Mouse (Mus musculus) MEL (cell line): ENCODE results near the gene Tnfrsf19. TPM values are rescaled to one million over a fixed set of nuclear protein-coding genes. Genes with fewer than 3 reads are reported as not detected.

Experiments
- DNase-seq: peaks from one replicate; pipeline ENCODE4 v3.0.0; 2011; ENCODE audit warnings: low read depth, low spot score
- H3K27ac ChIP-seq: 2 replicates; pipeline ENCODE4 v1.5.1; 2012; ENCODE audit warnings: low read depth, mild to moderate bottlenecking, control low read depth, low read length, moderate library complexity; ENCODE audit not compliant: control insufficient read depth
- H3K27me3 ChIP-seq, 2 experiments: fragments of 150-350 bp in 1 of 2; sonication (generic) in 1 of 2; 2 replicates each; pipeline ENCODE4 v1.6.1; 2012; ENCODE audit warnings: low read length in 2 of 2, mild to moderate bottlenecking in 2 of 2, improper control_type of control experiment in 1 of 2, moderate library complexity in 1 of 2; ENCODE audit not compliant: insufficient read depth in 2 of 2, control insufficient read depth in 1 of 2
- H3K36me3 ChIP-seq, 2 experiments: 2 replicates each; pipeline ENCODE4 v1.6.1; 2012 to 2014; ENCODE audit warnings: low read length in 2 of 2, improper control_type of control experiment in 1 of 2, inconsistent platforms in 1 of 2, mild to moderate bottlenecking in 1 of 2; ENCODE audit not compliant: insufficient read depth in 2 of 2, control insufficient read depth in 1 of 2
- H3K4me1 ChIP-seq, 2 experiments: fragments of 150-350 bp in 1 of 2; sonication (generic) in 1 of 2; 2 replicates each; pipeline ENCODE4 v1.6.1; 2012; ENCODE audit warnings: low read length in 2 of 2, improper control_type of control experiment in 1 of 2, mild to moderate bottlenecking in 1 of 2; ENCODE audit not compliant: insufficient read depth in 2 of 2, control insufficient read depth in 1 of 2
- H3K4me3 ChIP-seq, 2 experiments: fragments of 150-350 bp in 1 of 2; sonication (generic) in 1 of 2; 2 replicates each; pipeline ENCODE4 v1.5.1; 2012; ENCODE audit warnings: low read depth in 2 of 2, low read length in 2 of 2, mild to moderate bottlenecking in 2 of 2, moderate library complexity in 2 of 2, control low read depth in 1 of 2, improper control_type of control experiment in 1 of 2; ENCODE audit not compliant: control insufficient read depth in 1 of 2, insufficient read depth in 1 of 2
- H3K79me2 ChIP-seq: 2 replicates; pipeline ENCODE4 v1.6.1; 2012; ENCODE audit warnings: mild to moderate bottlenecking, low read length, moderate library complexity; ENCODE audit not compliant: control insufficient read depth, poor library complexity, insufficient read depth
- H3K9ac ChIP-seq: 2 replicates; pipeline ENCODE4 v1.6.1; 2012; ENCODE audit warnings: low read depth, mild to moderate bottlenecking, control low read depth, low read length, moderate library complexity; ENCODE audit not compliant: control insufficient read depth, poor library complexity, severe bottlenecking
- H3K9me3 ChIP-seq: fragments of 150-350 bp; sonication (generic); replicated peaks from 2 replicates; pipeline ENCODE4 v1.6.1; 2012; ENCODE audit warnings: mild to moderate bottlenecking, low read length, improper control_type of control experiment, moderate library complexity; ENCODE audit not compliant: insufficient read depth
- BHLHE40 ChIP-seq: IDR thresholded peaks from 2 replicates; pipeline ENCODE4 v1.6.1; 2012; ENCODE audit warnings: low read depth, mild to moderate bottlenecking, inconsistent platforms, low read length, improper control_type of control experiment, borderline replicate concordance
- CHD1 ChIP-seq: IDR thresholded peaks from 2 replicates; pipeline ENCODE4 v1.6.1; 2012; ENCODE audit warnings: low read depth, mild to moderate bottlenecking, inconsistent platforms, low read length, improper control_type of control experiment
- CHD2 ChIP-seq: IDR thresholded peaks from 2 replicates; pipeline ENCODE4 v1.6.1; 2011; ENCODE audit warnings: low read length, improper control_type of control experiment
- CTCF ChIP-seq, 3 experiments: IDR thresholded peaks in 2 of 3; conservative IDR thresholded peaks in 1 of 3; 2 replicates each; pipeline ENCODE4 v1.5.1; 2011 to 2012; ENCODE audit warnings: low read length in 3 of 3, low read depth in 2 of 3, mild to moderate bottlenecking in 2 of 3, improper control_type of control experiment in 1 of 3, inconsistent platforms in 1 of 3, mixed read lengths in 1 of 3, moderate library complexity in 1 of 3; ENCODE audit not compliant: control insufficient read depth in 1 of 3, insufficient read depth in 1 of 3, poor library complexity in 1 of 3, severe bottlenecking in 1 of 3
- E2F4 ChIP-seq: IDR thresholded peaks from 2 replicates; pipeline ENCODE4 v1.6.1; 2011; ENCODE audit warnings: low read depth, low read length, improper control_type of control experiment, borderline replicate concordance
- EP300 ChIP-seq, 2 experiments: IDR thresholded peaks; 2 replicates each; pipeline ENCODE4 v1.6.1; 2011; ENCODE audit warnings: improper control_type of control experiment in 2 of 2, low read length in 2 of 2, low read depth in 1 of 2, mild to moderate bottlenecking in 1 of 2
- KAT2A ChIP-seq: conservative IDR thresholded peaks from 2 replicates; pipeline ENCODE4 v1.6.1; 2012; ENCODE audit warnings: low read depth, low read length, improper control_type of control experiment, inconsistent platforms
- MAFK ChIP-seq: IDR thresholded peaks from 2 replicates; pipeline ENCODE4 v1.6.1; 2011; ENCODE audit warnings: low read depth, mild to moderate bottlenecking, low read length, improper control_type of control experiment, borderline replicate concordance
- MAX ChIP-seq: IDR thresholded peaks from 2 replicates; pipeline ENCODE4 v1.6.1; 2011; ENCODE audit warnings: low read length, improper control_type of control experiment
- MXI1 ChIP-seq: IDR thresholded peaks from 2 replicates; pipeline ENCODE4 v1.6.1; 2011; ENCODE audit warnings: mild to moderate bottlenecking, low read depth, low read length, improper control_type of control experiment
- MYB ChIP-seq: IDR thresholded peaks from 2 replicates; pipeline ENCODE4 v1.6.1; 2011; ENCODE audit warnings: mild to moderate bottlenecking, low read depth, low read length, improper control_type of control experiment
- POLR2AphosphoS2 ChIP-seq: IDR thresholded peaks from 2 replicates; pipeline ENCODE4 v1.6.1; 2011; ENCODE audit warnings: low read length, improper control_type of control experiment
- RCOR1 ChIP-seq: IDR thresholded peaks from 2 replicates; pipeline ENCODE4 v1.6.1; 2012; ENCODE audit warnings: low read depth, mild to moderate bottlenecking, inconsistent platforms, low read length, improper control_type of control experiment
- SIN3A ChIP-seq: IDR thresholded peaks from 2 replicates; pipeline ENCODE4 v1.6.1; 2012; ENCODE audit warnings: low read length, improper control_type of control experiment, inconsistent platforms
- SMC3 ChIP-seq: IDR thresholded peaks from 2 replicates; pipeline ENCODE4 v1.6.1; 2011; ENCODE audit warnings: low read depth, low read length, improper control_type of control experiment
- UBTF ChIP-seq: IDR thresholded peaks from 2 replicates; pipeline ENCODE4 v1.6.1; 2012; ENCODE audit warnings: low read depth, mild to moderate bottlenecking, inconsistent platforms, low read length, improper control_type of control experiment, moderate library complexity, borderline replicate concordance; ENCODE audit not compliant: insufficient read depth
- USF1 ChIP-seq: IDR thresholded peaks from 2 replicates; pipeline ENCODE4 v1.6.1; 2014; ENCODE audit warnings: low read depth, mild to moderate bottlenecking, inconsistent platforms, low read length, improper control_type of control experiment, moderate library complexity
- USF2 ChIP-seq, 2 experiments: IDR thresholded peaks; 2 replicates each; pipeline ENCODE4 v1.6.1; 2011 to 2012; ENCODE audit warnings: improper control_type of control experiment in 2 of 2, low read length in 2 of 2, borderline replicate concordance in 1 of 2, inconsistent platforms in 1 of 2, low read depth in 1 of 2, mild to moderate bottlenecking in 1 of 2; ENCODE audit not compliant: insufficient read depth in 1 of 2
- ZKSCAN1 ChIP-seq: IDR thresholded peaks from 2 replicates; pipeline ENCODE4 v1.6.1; 2012; ENCODE audit warnings: low read depth, mild to moderate bottlenecking, inconsistent platforms, low read length, improper control_type of control experiment, moderate library complexity
- ZMIZ1 ChIP-seq: IDR thresholded peaks from 2 replicates; pipeline ENCODE4 v1.6.1; 2012; ENCODE audit warnings: low read depth, mild to moderate bottlenecking, inconsistent platforms, low read length, improper control_type of control experiment, moderate library complexity
- ZNF384 ChIP-seq: IDR thresholded peaks from 2 replicates; pipeline ENCODE4 v1.6.1; 2012; ENCODE audit warnings: low read depth, mild to moderate bottlenecking, inconsistent platforms, low read length, improper control_type of control experiment
- polyA plus RNA-seq, 2 experiments: library from polyadenylated mRNA; stranded (reverse) in 1 of 2; unstranded in 1 of 2; fragments of >175 nt in 1 of 2; fragments of >200 nt in 1 of 2; gene quantifications; 2 replicates each; pipeline versions ENCODE4 v1.2.1 to v1.2.4; 2012; ENCODE audit warnings: low replicate concordance in 2 of 2, low read depth in 1 of 2; ENCODE audit not compliant: insufficient read length in 2 of 2, insufficient read depth in 1 of 2, missing spikeins in 1 of 2
- total RNA-seq: library from RNA; depleted of rRNA; stranded (reverse); fragments of 300-350 nt; gene quantifications from 2 replicates; pipeline ENCODE4 v1.2.3, GENCODE M21; 2012; rRNA removed

Gene Tnfrsf19
- total and polyA plus RNA-seq, 3 experiments, result not detected

DNA sequence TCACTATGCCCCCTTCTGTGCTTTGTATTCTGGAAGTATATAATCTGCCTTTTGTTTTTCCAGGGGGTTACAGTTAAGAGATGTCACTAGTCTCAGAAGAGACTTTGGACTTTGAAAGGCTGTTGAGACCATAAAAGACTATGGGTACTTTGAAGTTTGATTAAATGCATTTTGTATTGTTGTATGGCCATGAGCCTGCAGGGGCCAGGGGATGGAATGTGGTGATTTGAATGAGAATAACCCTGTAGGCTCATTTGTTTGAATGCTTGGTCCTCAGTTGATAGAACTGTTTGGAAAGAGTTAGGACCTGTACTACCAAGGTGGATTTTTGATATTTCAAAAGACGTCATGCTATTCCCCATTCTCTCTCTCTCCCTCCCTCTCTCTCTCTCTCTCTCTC, 120.3 kb downstream of the Tnfrsf19 start:
- Histone ChIP-seq H3K27ac (no peak overlapping the region), H3K9me3 (no peaks in the 10 kb centered on the region), H3K4me1 (no peaks in the 10 kb centered on the region), H3K4me3 (no peak overlapping the region), H3K27me3 (no peaks in the 10 kb centered on the region; a peak in 1 of 4 replicates), H3K79me2 (no peaks in the 10 kb centered on the region), H3K9ac (no peak overlapping the region), H3K36me3 (no peaks in the 10 kb centered on the region)
- DNase-seq, result no peak
- TF ChIP-seq POLR2AphosphoS2 (no peak), ZKSCAN1 (no peak), USF2 (IDR thresholded peaks at IDR 0.05; ENCODE audit: borderline replicate concordance in 1 of 2, insufficient read depth in 1 of 2, low read depth in 1 of 2, low read length in 2 of 2) (no peak), CHD2 (no peak), KAT2A (no peak)

- no peak overlapping the region for H3K9ac ChIP-seq
- no peak overlapping the region for H3K4me3 ChIP-seq
- TF ChIP-seq CHD2, result no peak
- no peak for TF ChIP-seq ZKSCAN1
- TF ChIP-seq MAX, result no peak
- no peak for TF ChIP-seq POLR2AphosphoS2
- no peak for TF ChIP-seq MYB
- no peak for TF ChIP-seq ZNF384
- no peak for TF ChIP-seq EP300 (IDR thresholded peaks at IDR 0.05; ENCODE audit: low read depth in 1 of 2, low read length in 2 of 2)
- no peak for TF ChIP-seq RCOR1
- no peak for TF ChIP-seq SMC3
- no peak for TF ChIP-seq UBTF
- TF ChIP-seq USF1, result no peak
- no peak for TF ChIP-seq CHD1
- TF ChIP-seq E2F4, result no peak
- TF ChIP-seq MXI1, result no peak
- TF ChIP-seq BHLHE40, result no peak
- TF ChIP-seq ZMIZ1, result no peak
- no peak for TF ChIP-seq CTCF (IDR thresholded peaks at IDR 0.05 in 2 of 3, conservative IDR thresholded peaks at IDR 0.05 in 1 of 3; ENCODE audit: control insufficient read depth in 1 of 3, insufficient read depth in 1 of 3, low read depth in 2 of 3, low read length in 3 of 3, poor library complexity in 1 of 3, severe bottlenecking in 1 of 3)
- TF ChIP-seq MAFK, result no peak
- TF ChIP-seq SIN3A, result no peak
- H3K9me3 ChIP-seq, result no peaks in the 10 kb centered on the region
- H3K36me3 ChIP-seq, result no peaks in the 10 kb centered on the region
- no peak overlapping the region for H3K27ac ChIP-seq
- H3K4me1 ChIP-seq, result no peaks in the 10 kb centered on the region
- no peak for DNase-seq
- H3K27me3 ChIP-seq, result no peaks in the 10 kb centered on the region
- H3K79me2 ChIP-seq, result no peaks in the 10 kb centered on the region
These were observed 129.6 kb downstream of the Tnfrsf19 start for GRCm38 (mm10) chr14:60916661-60917060.

Other genes starting within 250 kb of the Tnfrsf19 start
- 12.1 and 12.9 TPM in 2 replicates for gene Sacs, start 92.0 kb upstream of the Tnfrsf19 start, total RNA-seq
- 10 to 100 TPM; 10.9 to 32.0 TPM for gene Sacs, start 92.0 kb upstream of the Tnfrsf19 start, polyA plus RNA-seq
- gene Sgcg, start 212.0 kb upstream of the Tnfrsf19 start, total RNA-seq, result not detected in 2 replicates
- gene Sgcg, start 212.0 kb upstream of the Tnfrsf19 start, polyA plus RNA-seq, result not detected